Mouse (Mus musculus) forebrain, embryonic 10.5 days (tissue): ENCODE measurements around the gene Smg6. TPM values are rescaled to one million over a fixed set of nuclear protein-coding genes. Genes with fewer than 3 reads are reported as not detected.
"Not testable (repeated sequence)": the region's sequence is repeated elsewhere in the genome, so short reads cannot be mapped to it uniquely, and the experiment has no call there.

Experiments used
- DNase-seq: peaks from one replicate; pipeline ENCODE4 v3.0.0-alpha.2; 2017; ENCODE audit warnings: low spot score; ENCODE audit errors: extremely low spot score
- H3K27ac ChIP-seq: fragments of 300-500 bp; sonication (generic); 2 replicates; pipeline ENCODE4 v1.5.1; 2016; ENCODE audit warnings: mild to moderate bottlenecking
- H3K27me3 ChIP-seq: fragments of 300-500 bp; sonication (generic); 2 replicates; pipeline ENCODE4 v1.6.1; 2016; ENCODE audit warnings: mild to moderate bottlenecking; ENCODE audit not compliant: poor library complexity, severe bottlenecking
- H3K36me3 ChIP-seq: fragments of 300-500 bp; sonication (generic); replicated peaks from 2 replicates; pipeline ENCODE4 v1.6.1; 2016; ENCODE audit warnings: mild to moderate bottlenecking, moderate library complexity
- H3K4me1 ChIP-seq: fragments of 300-500 bp; sonication (generic); 2 replicates; pipeline ENCODE4 v1.6.1; 2016
- H3K4me3 ChIP-seq: fragments of 300-500 bp; sonication (generic); 2 replicates; pipeline ENCODE4 v1.5.1; 2016; ENCODE audit warnings: mild to moderate bottlenecking, moderate library complexity
- H3K9me3 ChIP-seq: fragments of 300-500 bp; sonication (generic); 2 replicates; pipeline ENCODE4 v1.6.1; 2016; ENCODE audit warnings: mild to moderate bottlenecking, moderate library complexity
- WGBS: fragments of 180-500 bp; shearing (Covaris S2); methylation state at CpG from one replicate; pipeline ENCODE4 v1.1.7; 2016; 5-methylcytosine and 5-hydroxymethylcytosine counted together
- polyA plus RNA-seq: library from polyadenylated mRNA; unstranded; fragments of >200 nt; fragmentation: Nextera tagmentation; extraction: Ambion mirVana; gene quantifications from 2 replicates; pipeline ENCODE4 v1.2.1, GENCODE M21; 2016

Smg6 gene
- polyA plus RNA-seq, 1 experiment from 2014 or later: 18.5 TPM

GRCm38 (mm10) chr11:75172151-75173094, 246.8 kb downstream of the Smg6 start:
- peaks cover 84% of the 10 kb centered on the region for H3K27me3 ChIP-seq
- peak overlapping the region; percentile 72 for H3K4me3 ChIP-seq
- peaks cover 68% of the 10 kb centered on the region for H3K4me1 ChIP-seq
- H3K36me3 ChIP-seq: peaks cover 14% of the 10 kb centered on the region
- H3K9me3 ChIP-seq: no peaks in the 10 kb centered on the region
- no peak overlapping the region for H3K27ac ChIP-seq
- WGBS: under 1% methylated on average over 75 of the region's 75 CpGs
- peak; percentile 43 for DNase-seq

- H3K27ac ChIP-seq: peak overlapping the region; percentile 76
- peaks cover 22% of the 10 kb centered on the region for H3K36me3 ChIP-seq
- peak; percentile 86 for DNase-seq
- H3K27me3 ChIP-seq: peaks cover 76% of the 10 kb centered on the region
- H3K4me1 ChIP-seq: peaks cover 68% of the 10 kb centered on the region
- under 1% methylated on average over 69 of the region's 71 CpGs for WGBS
- peak overlapping the region; percentile 72 for H3K4me3 ChIP-seq
- no peaks in the 10 kb centered on the region for H3K9me3 ChIP-seq
Measured at GRCm38 (mm10) chr11:75173095-75173798, 247.6 kb downstream of the Smg6 start.

DNA sequence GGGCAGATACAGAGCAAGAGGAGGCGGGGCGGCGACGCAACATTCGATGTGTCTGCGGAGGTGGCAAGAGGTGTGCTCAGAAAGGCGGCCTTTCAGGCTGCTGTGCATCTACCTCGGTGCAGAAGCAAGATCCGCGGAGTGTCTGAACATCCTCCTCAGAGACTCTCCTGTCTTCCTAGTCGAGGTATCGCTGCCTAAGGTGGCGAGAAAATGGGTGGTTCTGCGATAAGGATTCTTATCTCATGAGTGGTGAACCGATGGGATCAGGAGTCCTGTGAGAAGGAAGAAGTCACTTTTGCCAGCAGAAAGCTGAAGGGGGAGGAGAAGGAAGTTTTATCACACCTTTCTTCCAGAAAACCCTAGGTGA, 248.2 kb downstream of the Smg6 start:
- WGBS: 4% methylated on average over 15 of the region's 15 CpGs
- Histone ChIP-seq H3K4me1 (peaks cover 66% of the 10 kb centered on the region), H3K9me3 (no peaks in the 10 kb centered on the region), H3K27ac (peak overlapping the region; percentile 76), H3K27me3 (peaks cover 70% of the 10 kb centered on the region), H3K4me3 (peak overlapping the region; percentile 72), H3K36me3 (peaks cover 22% of the 10 kb centered on the region)
- no peak for DNase-seq

DNA sequence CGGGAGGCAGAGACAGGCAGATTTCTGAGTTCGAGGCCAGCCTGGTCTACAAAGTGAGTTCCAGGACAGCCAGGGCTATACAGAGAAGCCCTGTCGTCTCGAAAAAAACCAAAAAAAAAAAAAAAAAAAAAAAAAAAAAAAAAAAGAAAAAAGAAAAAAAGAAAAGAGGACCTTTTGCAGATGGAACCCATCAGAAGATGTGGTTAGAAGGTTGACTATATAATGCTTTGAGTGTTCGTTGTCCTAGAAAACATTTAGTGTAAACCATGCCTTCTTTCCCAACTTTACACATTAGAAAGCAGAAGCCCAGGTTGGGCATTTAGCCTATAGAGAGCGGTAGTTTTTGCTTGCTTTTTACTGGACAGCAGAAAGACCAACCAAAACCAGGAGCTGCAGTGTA, 249.0 kb downstream of the Smg6 start:
- not testable (repeated sequence) for DNase-seq, H3K4me3 ChIP-seq, H3K9me3 ChIP-seq, H3K27ac ChIP-seq
- H3K36me3 ChIP-seq: peaks cover 22% of the 10 kb centered on the region
- H3K4me1 ChIP-seq: peaks cover 66% of the 10 kb centered on the region
- H3K27me3 ChIP-seq: peaks cover 62% of the 10 kb centered on the region
- 78% methylated on average over 6 of the region's 6 CpGs for WGBS

GRCm38 (mm10) chr11:75178011-75178410, 252.4 kb downstream of the Smg6 start:
- peaks cover 28% of the 10 kb centered on the region for H3K27me3 ChIP-seq
- peaks cover 35% of the 10 kb centered on the region for H3K4me1 ChIP-seq
- H3K4me3 ChIP-seq: peak overlapping the region; percentile 72
- no peak for DNase-seq
- no peaks in the 10 kb centered on the region for H3K9me3 ChIP-seq
- WGBS: 54% methylated on average over 12 of the region's 12 CpGs
- peak overlapping the region; percentile 89 for H3K27ac ChIP-seq
- H3K36me3 ChIP-seq: peaks cover 53% of the 10 kb centered on the region

DNA sequence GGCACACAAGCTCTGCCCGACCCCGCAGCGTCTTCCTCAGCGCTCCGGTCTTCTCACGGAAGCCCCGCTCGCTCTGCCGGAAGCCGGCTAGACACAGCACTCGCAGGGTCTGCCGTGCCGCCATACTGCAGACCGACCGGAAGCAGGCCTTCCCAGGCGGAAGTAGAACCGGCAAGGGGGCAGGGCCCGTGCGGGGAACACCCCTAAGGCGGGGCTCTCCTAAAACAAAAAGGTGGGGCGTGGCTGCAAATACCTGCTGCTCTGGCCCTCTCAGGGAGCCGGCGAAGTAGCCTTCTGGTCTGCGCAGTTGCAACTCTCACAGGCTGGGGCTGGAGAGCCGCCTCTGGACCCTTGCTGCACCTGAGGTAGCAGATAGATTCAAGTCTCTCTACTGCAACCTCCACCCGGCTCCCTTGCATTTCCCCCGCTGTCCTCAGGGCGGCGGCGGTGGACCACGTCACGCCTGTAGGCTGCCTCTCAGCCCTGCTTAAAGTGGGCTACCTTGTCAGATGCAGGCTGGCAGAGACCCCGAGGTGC, 253.1 kb downstream of the Smg6 start, which contains the start of gene Ovca2:
Gene Ovca2 (minus strand): TSS at position 164 of the 537 bp plus-strand sequence.
- under 1% methylated on average over 33 of the region's 33 CpGs for WGBS
- Histone ChIP-seq H3K27ac (peak within 1 kb of the TSS; percentile 89), H3K4me1 (peaks cover 27% of the 10 kb centered on the region), H3K9me3 (no peaks in the 10 kb centered on the region), H3K27me3 (peaks cover 21% of the 10 kb centered on the region), H3K36me3 (peaks cover 60% of the 10 kb centered on the region), H3K4me3 (peak within 1 kb of the TSS; percentile 72)
- DNase-seq: peak; percentile 95

- no peaks in the 10 kb centered on the region for H3K27me3 ChIP-seq
- peaks cover 60% of the 10 kb centered on the region for H3K36me3 ChIP-seq
- no peak overlapping the region for H3K4me3 ChIP-seq
- no peaks in the 10 kb centered on the region for H3K9me3 ChIP-seq
- peaks cover 14% of the 10 kb centered on the region for H3K4me1 ChIP-seq
- no peak for DNase-seq
- WGBS: 76% methylated on average over 2 of the region's 2 CpGs
- no peak overlapping the region for H3K27ac ChIP-seq
Measured at GRCm38 (mm10) chr11:75183917-75184570, 258.4 kb downstream of the Smg6 start.

- WGBS: 90% methylated on average over 5 of the region's 5 CpGs
- Histone ChIP-seq H3K9me3 (no peaks in the 10 kb centered on the region), H3K36me3 (peaks cover 60% of the 10 kb centered on the region), H3K4me1 (peaks cover 14% of the 10 kb centered on the region), H3K4me3 (no peak overlapping the region), H3K27me3 (no peaks in the 10 kb centered on the region), H3K27ac (no peak overlapping the region)
- DNase-seq: no peak
Measured at GRCm38 (mm10) chr11:75184573-75184972, 258.9 kb downstream of the Smg6 start.

DNA sequence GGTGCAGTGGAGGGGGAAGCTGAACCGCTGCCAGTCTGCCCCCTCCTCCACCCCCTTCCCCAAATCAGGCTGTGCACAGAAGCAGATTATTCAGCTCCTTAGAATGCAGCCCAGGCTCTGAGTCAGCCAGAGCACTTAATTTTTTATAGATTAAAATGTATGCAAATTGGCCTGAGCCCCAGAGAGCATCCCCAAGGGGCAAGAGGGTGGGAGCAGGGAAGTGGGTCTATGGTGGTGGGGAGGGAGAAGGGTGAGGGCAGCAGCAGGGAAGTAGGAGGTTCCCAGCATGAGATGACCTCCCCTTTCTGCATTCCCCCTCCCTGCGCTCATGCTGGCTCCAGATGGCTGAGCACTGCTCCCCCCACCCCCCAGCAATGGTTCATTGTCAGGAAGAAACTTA, 259.4 kb downstream of the Smg6 start:
- H3K4me3 ChIP-seq: no peak overlapping the region
- DNase-seq: no peak
- no peaks in the 10 kb centered on the region for H3K27me3 ChIP-seq
- no peak overlapping the region for H3K27ac ChIP-seq
- peaks cover 59% of the 10 kb centered on the region for H3K36me3 ChIP-seq
- H3K4me1 ChIP-seq: peaks cover 16% of the 10 kb centered on the region
- WGBS: 71% methylated on average over 2 of the region's 2 CpGs
- no peaks in the 10 kb centered on the region for H3K9me3 ChIP-seq

DNA sequence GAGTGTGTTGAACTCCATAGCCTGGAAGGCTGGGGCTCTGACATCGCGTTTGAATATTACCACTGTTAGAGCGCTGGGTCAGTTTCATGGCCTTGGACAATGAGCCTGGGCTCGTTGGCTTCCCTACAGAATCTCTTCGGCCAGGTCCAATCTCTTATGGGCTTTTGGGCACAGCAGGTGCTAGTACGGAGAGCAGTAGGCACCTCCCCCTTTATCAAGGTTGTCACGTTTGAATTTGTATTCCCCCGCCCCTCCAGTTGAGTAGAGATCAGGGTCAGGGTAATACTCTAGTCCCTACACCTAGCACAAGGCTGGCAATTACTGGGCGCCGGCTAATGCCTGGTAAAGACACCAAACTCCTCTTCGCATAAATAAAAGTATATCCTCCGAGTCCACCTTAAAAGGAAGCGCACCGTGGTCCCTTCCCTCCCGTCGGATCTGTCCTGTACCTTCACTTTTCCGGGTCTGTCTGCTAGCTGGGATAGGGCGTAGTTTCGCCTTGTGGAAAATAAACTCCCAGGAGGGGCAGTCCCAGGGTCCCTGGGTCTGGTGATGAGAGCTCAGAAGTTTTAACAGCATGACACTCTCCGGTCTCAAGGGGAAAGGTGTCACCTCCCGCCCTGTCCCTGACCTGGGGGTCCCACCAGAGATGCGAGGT, 264.2 kb downstream of the Smg6 start:
- Histone ChIP-seq H3K4me1 (peaks cover 55% of the 10 kb centered on the region), H3K27me3 (peaks cover 42% of the 10 kb centered on the region), H3K9me3 (no peaks in the 10 kb centered on the region), H3K27ac (peak overlapping the region; percentile 66), H3K4me3 (peak overlapping the region; percentile 92), H3K36me3 (peaks cover 10% of the 10 kb centered on the region)
- no peak for DNase-seq
- under 1% methylated on average over 22 of the region's 22 CpGs for WGBS

- Histone ChIP-seq H3K4me1 (peaks cover 61% of the 10 kb centered on the region), H3K4me3 (peak overlapping the region; percentile 92), H3K27ac (peak overlapping the region; percentile 66), H3K36me3 (peaks cover 5% of the 10 kb centered on the region; the same call in 1 of the 2 replicates), H3K9me3 (no peaks in the 10 kb centered on the region), H3K27me3 (peaks cover 47% of the 10 kb centered on the region)
- peak; percentile 86 for DNase-seq
- under 1% methylated on average over 24 of the region's 24 CpGs for WGBS
Measured at GRCm38 (mm10) chr11:75190371-75190724, 264.7 kb downstream of the Smg6 start.

- Histone ChIP-seq H3K9me3 (no peaks in the 10 kb centered on the region), H3K4me1 (peaks cover 67% of the 10 kb centered on the region), H3K4me3 (peak within 1 kb of the TSS; percentile 92), H3K27me3 (peaks cover 53% of the 10 kb centered on the region), H3K36me3 (peaks cover under 1% of the 10 kb centered on the region; the same call in 1 of the 2 replicates), H3K27ac (peak within 1 kb of the TSS; percentile 66)
- DNase-seq: no peak
- WGBS: 38% methylated on average over 5 of the region's 5 CpGs
Measured at GRCm38 (mm10) chr11:75190905-75191441, 265.4 kb downstream of the Smg6 start, which contains the start of gene Dph1. TSS of gene Dph1 (minus strand) at chr11:75191241.
